Mouse (Mus musculus): ENCODE data around the gene Gpr85.

- TF ChIP-seq EP300 (IDR thresholded peaks at IDR 0.05; ENCODE audit: insufficient read depth, low read depth, low read length) (no peak), POLR2A (IDR thresholded peaks at IDR 0.05; ENCODE audit: insufficient read depth, low read depth, low read length) (no peak)
Observed at GRCm38 (mm10) chr6:13860596-13860995, 20.9 kb upstream of the Gpr85 start.

Measured in heart, adult 2 months (tissue).